Mouse (Mus musculus): Measurements from ENCODE around the gene Styx.
A peak's percentile ranks its signal among the peaks of the same experiment; 100 is the strongest.
"Not testable (repeated sequence)": the region's sequence is repeated elsewhere in the genome, so short reads cannot be mapped to it uniquely, and the experiment has no call there.

Gene Styx

GRCm38 (mm10) chr14:45364211-45365195, 13.6 kb downstream of the Styx start:
- DNase-seq (ENCODE audit: low spot score), result no peak

GRCm38 (mm10) chr14:45365196-45365587, 14.3 kb downstream of the Styx start:
- DNase-seq (ENCODE audit: low spot score), result no peak

GRCm38 (mm10) chr14:45378771-45379170, 27.9 kb downstream of the Styx start:
- peak; percentile 45 for DNase-seq (ENCODE audit: low spot score)

GRCm38 (mm10) chr14:45380756-45381155, 29.9 kb downstream of the Styx start:
- no peak for DNase-seq (ENCODE audit: low spot score)

GRCm38 (mm10) chr14:45382912-45383311, 32.0 kb downstream of the Styx start:
- DNase-seq (ENCODE audit: low spot score), result no peak

GRCm38 (mm10) chr14:45385596-45385995, 34.7 kb downstream of the Styx start:
- DNase-seq (ENCODE audit: low spot score), result no peak

GRCm38 (mm10) chr14:45387480-45387879, 36.6 kb downstream of the Styx start:
- peak; percentile 47 for DNase-seq (ENCODE audit: low spot score)

- DNase-seq (ENCODE audit: low spot score), result peak; percentile 93
Measured at GRCm38 (mm10) chr14:45388345-45389181, 37.7 kb downstream of the Styx start.

- no peak for DNase-seq (ENCODE audit: low spot score)
Measured at GRCm38 (mm10) chr14:45389194-45389593, 38.3 kb downstream of the Styx start.

- DNase-seq (ENCODE audit: low spot score), result no peak
Measured at GRCm38 (mm10) chr14:45399836-45400235, 48.9 kb downstream of the Styx start.

GRCm38 (mm10) chr14:45403651-45404050, 52.8 kb downstream of the Styx start:
- no peak for DNase-seq (ENCODE audit: low spot score)

- not testable (repeated sequence) for DNase-seq (ENCODE audit: low spot score)
Measured at GRCm38 (mm10) chr14:45404813-45405212, 53.9 kb downstream of the Styx start, which contains the start of gene Gnpnat1. Gene Gnpnat1, minus strand, starts transcription at chr14:45404913.

- no peak for DNase-seq (ENCODE audit: low spot score)
Measured at GRCm38 (mm10) chr14:45416265-45416664, 65.4 kb downstream of the Styx start.

- no peak for DNase-seq (ENCODE audit: low spot score)
Measured at GRCm38 (mm10) chr14:45418553-45418952, 67.7 kb downstream of the Styx start.

- DNase-seq (ENCODE audit: low spot score), result no peak
Measured at GRCm38 (mm10) chr14:45419323-45419722, 68.4 kb downstream of the Styx start.

- no peak for DNase-seq (ENCODE audit: low spot score)
Measured at GRCm38 (mm10) chr14:45422371-45422770, 71.5 kb downstream of the Styx start.

- DNase-seq (ENCODE audit: low spot score), result peak; percentile 30
Measured at GRCm38 (mm10) chr14:45423220-45423619, 72.3 kb downstream of the Styx start.

GRCm38 (mm10) chr14:45430066-45430842, 79.4 kb downstream of the Styx start:
- peak; percentile 71 for DNase-seq (ENCODE audit: low spot score)

GRCm38 (mm10) chr14:45432003-45432402, 81.1 kb downstream of the Styx start:
- DNase-seq (ENCODE audit: low spot score), result no peak

- no peak for DNase-seq (ENCODE audit: low spot score)
Measured at GRCm38 (mm10) chr14:45434220-45434619, 83.3 kb downstream of the Styx start.

- peak; percentile 62 for DNase-seq (ENCODE audit: low spot score)
Measured at GRCm38 (mm10) chr14:45438250-45438930, 87.5 kb downstream of the Styx start.
